Mouse (Mus musculus): ENCODE results near the gene Zfx. TPM values are rescaled to one million over a fixed set of nuclear protein-coding genes. Genes with fewer than 3 reads are reported as not detected.
A peak's percentile ranks its signal among the peaks of the same experiment; 100 is the strongest.

Zfx gene
- polyA plus RNA-seq, 1 experiment from 2014 or later: 12.8 TPM

- H3K4me2 ChIP-seq: no peak overlapping the region
- peaks cover 23% of the 10 kb centered on the region; the same call in 1 of the 2 replicates for H3K27me3 ChIP-seq
- H3K36me3 ChIP-seq: no peaks in the 10 kb centered on the region
- H3K4me3 ChIP-seq (replicated peaks): no peak overlapping the region
- H3K27ac ChIP-seq: no peak overlapping the region
- WGBS (ENCODE audit: insufficient replicate concordance): 61% methylated on average over 8 of the region's 8 CpGs
- DNase-seq (no peak), ATAC-seq (ENCODE audit: low read depth) (no peak)
- no peaks in the 10 kb centered on the region for H3K4me1 ChIP-seq (replicated peaks)
- no peak overlapping the region for H3K9ac ChIP-seq
- H3K9me3 ChIP-seq (replicated peaks): no peaks in the 10 kb centered on the region
Measured at GRCm38 (mm10) chrX:94060751-94061150, 62.8 kb downstream of the Zfx start.

GRCm38 (mm10) chrX:94058748-94059147, 64.8 kb downstream of the Zfx start:
- WGBS (ENCODE audit: insufficient replicate concordance): 34% methylated on average over 6 of the region's 6 CpGs
- DNase-seq: no peak
- no peak overlapping the region for H3K4me2 ChIP-seq
- no peaks in the 10 kb centered on the region for H3K9me3 ChIP-seq (replicated peaks)
- no peaks in the 10 kb centered on the region for H3K4me1 ChIP-seq (replicated peaks)
- no peak overlapping the region for H3K9ac ChIP-seq
- H3K36me3 ChIP-seq: no peaks in the 10 kb centered on the region
- peaks cover 26% of the 10 kb centered on the region; the same call in 1 of the 2 replicates for H3K27me3 ChIP-seq
- no peak overlapping the region for H3K4me3 ChIP-seq (replicated peaks)
- no peak for ATAC-seq (ENCODE audit: low read depth)
- no peak overlapping the region for H3K27ac ChIP-seq

- Histone ChIP-seq H3K36me3 (no peaks in the 10 kb centered on the region), H3K9ac (no peak overlapping the region), H3K4me1 (replicated peaks) (no peaks in the 10 kb centered on the region), H3K27ac (no peak overlapping the region), H3K9me3 (replicated peaks) (no peaks in the 10 kb centered on the region), H3K27me3 (peaks cover 16% of the 10 kb centered on the region; the same call in 1 of the 2 replicates), H3K4me2 (no peak overlapping the region), H3K4me3 (replicated peaks) (no peak overlapping the region)
- DNase-seq: no peak
- no peak for ATAC-seq (ENCODE audit: low read depth)
- WGBS (ENCODE audit: insufficient replicate concordance): 63% methylated on average over 3 of the region's 3 CpGs
Measured at GRCm38 (mm10) chrX:94049048-94049447, 74.5 kb downstream of the Zfx start.

- H3K36me3 ChIP-seq: no peaks in the 10 kb centered on the region
- no peak for DNase-seq
- H3K9me3 ChIP-seq (replicated peaks): no peaks in the 10 kb centered on the region
- no peak for ATAC-seq (ENCODE audit: low read depth)
- no peaks in the 10 kb centered on the region for H3K4me1 ChIP-seq (replicated peaks)
- no peak overlapping the region for H3K4me3 ChIP-seq (replicated peaks)
- no peak overlapping the region for H3K4me2 ChIP-seq
- H3K27ac ChIP-seq: no peak overlapping the region
- no peak overlapping the region for H3K9ac ChIP-seq
- WGBS (ENCODE audit: insufficient replicate concordance): 65% methylated on average over 5 of the region's 5 CpGs
- peaks cover 16% of the 10 kb centered on the region; the same call in 1 of the 2 replicates for H3K27me3 ChIP-seq
Measured at GRCm38 (mm10) chrX:94048048-94048447, 75.5 kb downstream of the Zfx start.

- H3K27ac ChIP-seq: no peak overlapping the region
- no peak overlapping the region for H3K4me3 ChIP-seq (replicated peaks)
- H3K4me1 ChIP-seq (replicated peaks): no peaks in the 10 kb centered on the region
- H3K9ac ChIP-seq: no peak overlapping the region
- no peaks in the 10 kb centered on the region for H3K36me3 ChIP-seq
- 72% methylated on average over 5 of the region's 5 CpGs for WGBS (ENCODE audit: insufficient replicate concordance)
- DNase-seq: no peak
- ATAC-seq (ENCODE audit: low read depth): no peak
- H3K9me3 ChIP-seq (replicated peaks): no peaks in the 10 kb centered on the region
- peaks cover 16% of the 10 kb centered on the region; the same call in 1 of the 2 replicates for H3K27me3 ChIP-seq
- no peak overlapping the region for H3K4me2 ChIP-seq
Measured at GRCm38 (mm10) chrX:94047381-94047780, 76.1 kb downstream of the Zfx start.

GRCm38 (mm10) chrX:94032937-94033336, 90.6 kb downstream of the Zfx start:
- Histone ChIP-seq H3K27ac (no peak overlapping the region), H3K9me3 (replicated peaks) (no peaks in the 10 kb centered on the region), H3K4me1 (replicated peaks) (no peaks in the 10 kb centered on the region), H3K9ac (no peak overlapping the region), H3K27me3 (peaks cover 6% of the 10 kb centered on the region), H3K4me2 (no peak overlapping the region), H3K4me3 (replicated peaks) (no peak overlapping the region), H3K36me3 (no peaks in the 10 kb centered on the region)
- WGBS (ENCODE audit: insufficient replicate concordance): 28% methylated on average over 11 of the region's 11 CpGs
- ATAC-seq (ENCODE audit: low read depth) (no peak), DNase-seq (peak; percentile 28)

GRCm38 (mm10) chrX:94030081-94030480, 93.4 kb downstream of the Zfx start:
- Histone ChIP-seq H3K9ac (no peak overlapping the region), H3K36me3 (no peaks in the 10 kb centered on the region), H3K4me3 (replicated peaks) (no peak overlapping the region), H3K9me3 (replicated peaks) (no peaks in the 10 kb centered on the region), H3K4me2 (no peak overlapping the region), H3K27me3 (peaks cover 5% of the 10 kb centered on the region; the same call in 1 of the 2 replicates), H3K4me1 (replicated peaks) (no peaks in the 10 kb centered on the region), H3K27ac (no peak overlapping the region)
- 70% methylated on average over 7 of the region's 7 CpGs for WGBS (ENCODE audit: insufficient replicate concordance)
- no peak for DNase-seq
- ATAC-seq (ENCODE audit: low read depth): no peak

Other genes starting within 250 kb of the Zfx start
- 0.28 and 0.37 TPM in 2 replicates for gene AU015836, start 155.0 kb downstream of the Zfx start, polyA plus RNA-seq (2015; fragmentation: Nextera tagmentation; extraction: Ambion mirVana)
- gene Eif2s3x, start 89.2 kb upstream of the Zfx start, polyA plus RNA-seq (2015; fragmentation: Nextera tagmentation; extraction: Ambion mirVana): 52.6 and 71.1 TPM in 2 replicates
- gene Klhl15, start 110.9 kb upstream of the Zfx start, polyA plus RNA-seq (2015; fragmentation: Nextera tagmentation; extraction: Ambion mirVana): 3.8 and 4.8 TPM in 2 replicates
- 0.03 TPM in 1 of 2 replicates, not detected in the other for gene Fam90a1b, start 243.1 kb upstream of the Zfx start, polyA plus RNA-seq (2015; fragmentation: Nextera tagmentation; extraction: Ambion mirVana)
- 68.5 and 69.1 TPM in 2 replicates for gene Apoo, start 243.4 kb upstream of the Zfx start, polyA plus RNA-seq (2015; fragmentation: Nextera tagmentation; extraction: Ambion mirVana)

Measured in liver, embryonic 13.5 days (tissue).